Mouse (Mus musculus) retina, adult 2 months (tissue): Measurements from ENCODE around the gene Prdx4.
"Not testable (repeated sequence)": the region's sequence is repeated elsewhere in the genome, so short reads cannot be mapped to it uniquely, and the experiment has no call there.

ENCODE experiments used
- DNase-seq: peaks from one replicate; pipeline ENCODE4 v3.0.0-alpha.2; 2012; ENCODE audit warnings: low read depth, low spot score

Prdx4 gene

DNA sequence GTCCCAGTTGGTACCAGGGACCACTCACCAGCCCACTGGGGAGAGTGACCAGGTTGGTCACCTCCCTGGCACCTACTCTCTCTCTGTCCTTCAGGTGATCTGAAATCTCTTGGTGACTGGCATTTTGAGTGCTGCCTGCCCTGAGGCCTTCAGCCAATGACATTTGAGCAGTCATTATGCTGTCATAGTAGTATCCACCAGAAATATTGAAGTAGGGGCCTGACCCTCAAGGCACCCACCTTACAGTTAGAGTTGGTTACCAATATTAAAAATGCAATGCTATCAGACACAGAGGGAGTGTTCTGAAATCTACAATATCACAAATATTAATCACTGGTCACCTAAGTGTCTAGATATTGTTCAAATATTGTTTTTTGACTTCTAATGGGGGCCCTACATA lies at the start of gene Prdx4:
Prdx4 (minus strand) TSS at position 101 of the 400 bp plus-strand sequence.
- no peak for DNase-seq

DNA sequence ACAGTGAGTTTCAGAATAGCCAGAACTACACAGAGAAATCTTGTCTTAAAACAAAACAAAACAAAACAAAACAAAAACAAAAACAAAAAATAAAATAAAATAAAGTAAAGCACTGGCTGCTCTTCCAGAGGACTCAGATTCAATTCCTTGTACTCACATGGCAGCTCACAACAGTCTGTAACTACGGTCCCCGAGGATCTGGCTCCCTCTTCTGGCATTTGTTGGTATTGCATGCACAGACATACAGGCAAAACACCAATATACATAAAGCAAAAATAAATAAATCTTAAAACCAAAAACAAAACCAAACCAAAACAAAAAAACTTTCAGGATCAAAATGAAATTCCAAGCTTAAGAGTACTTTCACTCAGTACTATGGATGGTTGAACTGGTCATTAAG lies 36.0 kb upstream of the Prdx4 start:
- DNase-seq = no peak

DNA sequence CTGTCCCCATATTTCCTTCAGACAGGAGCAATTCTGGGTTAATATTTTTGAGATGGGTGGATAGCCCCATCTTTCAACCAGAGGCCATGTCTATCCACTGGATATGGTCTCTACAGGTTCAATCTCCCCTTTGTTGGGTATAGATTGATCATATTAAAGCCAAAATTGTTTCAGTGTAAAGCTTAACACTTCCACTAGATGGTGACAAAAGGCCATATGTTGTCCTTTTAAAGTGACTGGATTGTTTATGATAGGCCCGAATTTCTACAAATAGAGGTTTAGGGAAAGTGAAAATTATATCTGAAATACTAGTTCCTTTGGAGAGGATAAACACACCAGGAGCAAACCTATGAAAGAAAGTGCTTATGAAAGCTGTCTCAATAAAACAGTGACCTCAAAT lies 34.9 kb upstream of the Prdx4 start:
- no peak for DNase-seq

DNA sequence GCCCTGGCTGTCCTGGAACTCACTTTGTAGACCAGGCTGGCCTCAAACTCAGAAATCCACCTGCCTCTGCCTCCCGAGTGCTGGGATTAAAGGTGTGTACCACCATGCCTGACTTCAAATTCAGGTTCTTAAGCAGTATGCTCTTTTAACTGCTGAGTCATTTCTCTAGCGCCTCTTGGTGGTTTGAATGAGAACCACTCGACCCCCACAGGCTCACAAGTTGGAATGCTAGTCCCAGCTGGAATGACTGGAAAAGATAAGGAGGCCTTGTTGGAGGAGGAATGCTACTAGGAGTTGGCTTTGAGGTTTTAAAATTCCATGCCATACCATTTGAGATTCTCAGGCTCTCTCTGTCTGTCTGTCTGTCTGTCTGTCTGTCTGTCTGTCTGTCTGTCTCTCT lies 29.6 kb upstream of the Prdx4 start:
- not testable (repeated sequence) for DNase-seq

DNA sequence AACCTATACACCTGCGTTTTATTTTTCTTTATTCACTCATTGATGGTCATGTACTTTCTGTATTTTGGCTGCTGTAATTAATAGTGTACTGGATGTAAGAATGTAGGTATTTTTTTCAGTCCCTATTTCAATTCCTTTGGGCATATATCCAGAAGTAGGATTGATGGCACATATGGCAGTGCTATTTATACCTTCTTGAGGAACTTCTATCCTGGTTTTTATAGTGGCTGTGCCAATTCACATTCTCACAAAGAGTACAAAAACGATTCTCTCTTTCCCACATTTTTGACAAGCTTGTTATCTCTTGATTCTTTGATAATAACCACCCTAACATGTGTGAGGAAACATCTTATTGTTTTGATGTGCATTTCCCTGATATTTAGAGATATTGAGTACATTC lies 24.5 kb upstream of the Prdx4 start:
- DNase-seq = no peak

DNA sequence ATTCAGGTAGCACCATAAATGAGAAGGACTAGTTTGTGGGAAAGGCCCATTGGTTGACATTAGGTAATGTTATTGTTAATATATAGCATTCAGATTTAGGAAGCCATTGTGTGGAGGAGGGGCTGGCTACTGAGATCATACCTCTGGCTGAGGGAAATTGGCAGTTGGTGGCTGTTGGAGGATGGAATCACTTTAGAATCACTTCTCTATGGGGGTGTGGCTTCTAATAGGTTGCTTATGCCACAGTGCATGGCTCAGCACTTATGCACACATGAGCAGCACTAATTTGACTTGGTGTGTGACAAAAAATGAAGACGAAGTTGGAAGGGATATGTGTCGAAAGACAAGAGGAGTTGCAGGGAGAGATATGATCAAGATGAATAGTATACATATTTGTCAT lies 5.7 kb upstream of the Prdx4 start:
- DNase-seq = no peak

DNA sequence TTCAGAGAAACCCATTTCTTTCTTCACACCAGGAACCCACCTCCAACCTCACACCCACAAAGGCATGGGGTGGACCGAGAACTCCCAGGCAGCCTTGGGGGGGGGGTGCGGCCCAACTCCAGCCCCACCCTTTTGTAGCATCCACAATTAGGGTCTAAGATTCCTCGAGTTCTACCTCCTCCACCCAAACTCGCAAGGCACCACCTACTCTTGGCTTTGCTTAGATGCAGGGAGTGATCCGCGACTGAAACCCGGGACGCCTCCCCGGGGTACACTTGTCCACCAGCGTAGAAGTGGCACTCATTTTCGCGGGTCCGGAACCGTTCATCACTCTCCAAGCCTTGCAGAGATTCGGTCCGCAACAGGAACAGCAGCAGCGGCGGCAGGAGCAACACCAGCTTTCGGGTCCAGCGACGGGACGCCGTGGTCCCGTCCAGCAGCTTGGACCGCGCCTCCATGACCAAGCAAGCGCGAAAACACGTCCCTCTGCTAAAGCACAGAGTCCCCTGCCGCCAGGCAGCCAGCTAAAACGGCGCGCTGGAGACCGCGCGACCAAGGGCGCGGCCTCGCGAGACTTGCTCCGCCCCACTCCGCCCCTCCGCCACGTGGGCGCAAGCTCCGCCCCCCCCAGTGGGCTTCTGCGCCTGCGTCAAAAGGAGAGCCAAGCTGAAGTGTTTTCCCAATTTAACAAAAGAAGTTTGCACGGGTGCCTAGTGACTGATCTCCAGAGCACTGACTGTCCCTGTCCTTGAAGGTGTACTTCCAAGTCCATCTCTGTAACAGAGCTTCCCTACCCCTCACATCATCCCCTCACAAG lies 2.4 kb downstream of the Prdx4 start:
- peak; percentile 44 for DNase-seq

DNA sequence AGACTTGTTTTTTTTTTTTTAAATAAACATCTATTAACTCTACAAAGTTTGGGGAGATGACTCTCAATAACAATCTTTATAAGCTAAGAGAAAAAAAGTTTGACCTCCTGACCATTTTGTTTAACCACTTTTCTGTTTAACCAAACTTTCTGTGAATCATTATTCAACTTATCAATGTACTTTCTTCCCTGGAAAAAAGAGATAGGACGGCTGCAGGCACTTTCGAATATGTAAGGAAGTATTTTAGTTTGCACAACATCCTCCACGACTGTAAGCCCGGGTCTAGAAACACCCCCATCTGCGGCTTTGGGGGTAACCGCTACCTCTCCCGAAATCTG lies 3.0 kb downstream of the Prdx4 start:
- no peak for DNase-seq

DNA sequence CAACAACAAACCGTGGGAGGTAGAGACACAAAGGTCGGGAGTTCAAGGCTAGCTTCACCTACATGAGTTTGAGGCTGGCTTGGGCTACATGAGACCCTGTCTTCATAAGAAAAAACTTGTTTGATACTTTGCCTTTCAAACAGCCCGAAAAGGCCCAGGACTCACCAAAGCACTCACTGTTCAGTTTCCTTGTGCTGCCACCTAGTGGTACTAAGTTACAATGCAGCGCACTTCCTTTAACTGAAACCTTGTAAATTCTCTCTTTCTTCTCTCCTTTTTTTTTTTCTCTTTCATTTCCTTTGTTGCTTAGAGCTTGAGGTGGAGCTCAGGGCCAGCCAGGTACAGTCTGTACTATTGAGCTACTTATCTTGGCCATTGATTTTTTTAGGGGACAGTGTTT lies 22.5 kb downstream of the Prdx4 start:
- DNase-seq = peak; percentile 2

DNA sequence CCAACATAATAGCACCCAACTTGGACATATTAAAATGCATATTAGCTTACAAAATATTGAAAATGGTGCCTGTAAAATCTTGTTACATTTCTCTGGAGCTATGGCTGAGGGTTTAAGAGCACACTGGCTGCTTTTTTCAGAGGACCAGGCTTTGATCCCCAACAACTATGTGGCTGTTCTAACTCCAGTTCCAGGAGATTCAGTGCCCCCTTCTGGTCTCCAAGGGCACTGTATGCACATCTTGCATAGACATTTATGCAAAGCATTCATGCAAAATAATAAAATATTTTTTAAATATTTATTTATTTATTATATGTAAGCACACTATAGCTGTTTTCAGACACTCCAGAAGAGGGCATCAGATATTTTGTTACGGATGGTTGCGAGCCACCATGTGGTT lies 34.2 kb downstream of the Prdx4 start:
- no peak for DNase-seq

DNA sequence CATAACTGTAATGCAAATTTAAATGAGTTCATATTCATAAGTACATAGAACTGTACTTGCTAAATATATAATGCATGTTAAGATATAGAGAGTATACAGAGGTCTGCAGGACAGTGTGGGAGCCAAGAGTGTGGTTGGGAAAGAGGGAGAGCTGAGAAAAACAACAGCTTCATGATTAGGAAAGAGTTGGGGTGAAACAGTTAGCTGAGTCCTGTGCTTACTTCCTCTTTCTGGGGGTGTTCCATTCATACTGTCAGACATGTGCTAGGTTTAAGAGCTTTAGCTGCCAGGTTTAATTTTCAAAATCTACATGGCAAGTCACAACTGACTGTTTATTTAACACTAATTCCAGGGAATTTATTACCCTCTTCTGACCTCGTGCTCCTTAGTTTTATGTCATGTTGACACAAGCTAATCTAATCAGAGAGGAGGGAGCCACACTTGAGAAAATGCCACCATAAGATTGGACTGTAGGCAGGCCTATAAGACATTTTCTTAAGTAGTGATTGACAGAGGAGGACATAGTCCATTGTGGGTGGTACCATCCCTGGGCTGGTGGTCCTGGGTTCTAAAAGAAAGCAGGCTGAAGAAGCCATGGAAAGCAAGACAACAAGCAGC lies 60.0 kb downstream of the Prdx4 start:
- DNase-seq = no peak

DNA sequence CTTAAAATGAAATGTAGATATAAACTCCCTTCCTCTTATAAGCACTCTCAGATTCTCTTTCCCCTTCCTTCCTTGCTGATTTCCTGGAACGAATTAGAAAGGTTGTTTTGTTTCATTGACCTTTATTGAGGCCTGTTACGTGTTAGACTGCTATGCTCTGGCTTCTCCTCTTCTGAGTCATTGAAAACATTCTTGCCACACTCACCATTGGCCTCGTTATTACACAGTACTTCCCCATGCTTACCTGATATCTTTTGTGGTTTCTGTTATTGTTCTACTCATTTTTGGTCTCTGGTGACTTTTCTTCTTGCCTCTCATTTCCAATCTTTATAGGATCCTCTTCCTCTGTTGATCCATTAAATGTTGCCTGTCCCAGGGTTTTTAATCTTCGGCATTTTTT lies 62.1 kb downstream of the Prdx4 start:
- no peak for DNase-seq
